Mouse (Mus musculus): ENCODE results near the gene Eif4ebp2.

Gene Eif4ebp2

DNA sequence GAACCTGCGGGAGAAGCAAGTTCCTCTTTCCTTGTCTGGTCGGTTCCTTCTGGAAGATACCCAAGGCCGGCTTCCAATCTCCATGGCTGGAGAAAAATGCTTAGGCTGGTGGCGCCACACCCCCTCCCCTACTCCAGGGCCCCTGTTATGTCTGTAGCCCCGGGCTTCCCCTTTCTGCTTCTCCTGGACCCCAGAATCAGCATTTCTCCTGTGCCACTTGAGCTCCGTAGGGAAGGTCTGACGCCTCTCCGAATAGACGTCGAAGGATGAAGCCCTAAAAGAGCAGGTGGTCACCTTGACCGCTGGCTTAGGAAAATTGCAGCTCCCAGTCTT, 68.8 kb downstream of the Eif4ebp2 start:
- DNase-seq (ENCODE audit: low read depth in 1 of 2, low spot score in 2 of 2) = no peak

DNA sequence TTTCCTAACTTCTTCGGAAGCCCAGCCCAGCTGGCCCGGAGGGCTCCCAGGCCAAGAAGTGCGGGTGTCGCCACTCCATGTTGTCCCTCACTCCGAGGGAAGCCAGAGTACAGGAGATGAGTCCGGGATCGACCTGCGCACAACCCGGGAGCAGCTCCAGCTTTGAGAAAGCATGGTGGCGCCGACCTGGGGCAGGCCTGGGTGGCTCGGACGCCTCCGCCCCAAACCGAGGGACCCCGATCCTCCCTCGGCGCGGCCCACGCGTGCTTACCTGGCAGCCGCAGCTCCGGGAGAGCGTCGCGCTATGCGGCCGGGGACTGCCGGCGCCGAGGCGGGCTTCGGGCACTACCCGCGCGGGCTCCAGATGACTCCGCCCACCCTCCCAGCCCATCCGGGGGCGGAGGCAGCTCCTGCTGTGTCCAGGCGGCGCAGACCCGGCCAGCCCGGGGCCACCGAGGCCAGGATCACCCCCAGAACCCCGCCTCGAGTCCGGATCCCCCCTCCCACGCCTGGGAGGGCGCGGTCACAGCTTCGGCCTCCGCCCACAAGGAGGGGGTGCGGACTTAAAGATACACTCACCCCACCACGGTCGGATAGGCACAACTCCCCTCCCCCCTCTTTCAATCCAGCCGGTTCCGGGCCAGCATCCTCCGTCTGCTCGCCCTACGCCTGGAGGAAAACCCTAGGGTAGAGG, 69.3 kb downstream of the Eif4ebp2 start, which contains the start of gene Pald1:
TSS of gene Pald1 (minus strand) at position 510 of the 694 bp plus-strand sequence.
- no peak for DNase-seq (ENCODE audit: low read depth in 1 of 2, low spot score in 2 of 2)

DNA sequence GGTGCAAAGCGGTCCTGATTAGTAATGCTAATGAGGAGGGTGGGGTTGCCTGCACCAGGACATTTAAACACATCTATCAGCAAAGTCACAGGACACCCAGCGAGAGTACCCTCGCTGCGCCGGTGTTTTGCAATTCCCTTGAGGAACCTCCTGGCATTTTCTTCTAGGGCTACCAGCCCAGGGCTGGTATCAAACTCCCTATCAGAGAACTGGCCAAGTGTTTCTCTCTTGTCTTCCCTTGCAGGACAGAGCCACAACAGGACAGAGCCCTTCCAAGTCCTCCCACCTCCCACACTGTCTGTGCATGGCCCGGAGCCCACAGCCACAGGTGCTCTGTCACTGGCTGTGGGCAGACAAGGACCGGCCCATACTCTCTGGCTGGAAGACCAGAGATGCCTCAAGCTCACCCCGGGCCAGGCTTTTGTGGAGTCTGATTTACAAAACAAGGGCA, 70.2 kb downstream of the Eif4ebp2 start:
- DNase-seq (ENCODE audit: low read depth in 1 of 2, low spot score in 2 of 2) = no peak

DNA sequence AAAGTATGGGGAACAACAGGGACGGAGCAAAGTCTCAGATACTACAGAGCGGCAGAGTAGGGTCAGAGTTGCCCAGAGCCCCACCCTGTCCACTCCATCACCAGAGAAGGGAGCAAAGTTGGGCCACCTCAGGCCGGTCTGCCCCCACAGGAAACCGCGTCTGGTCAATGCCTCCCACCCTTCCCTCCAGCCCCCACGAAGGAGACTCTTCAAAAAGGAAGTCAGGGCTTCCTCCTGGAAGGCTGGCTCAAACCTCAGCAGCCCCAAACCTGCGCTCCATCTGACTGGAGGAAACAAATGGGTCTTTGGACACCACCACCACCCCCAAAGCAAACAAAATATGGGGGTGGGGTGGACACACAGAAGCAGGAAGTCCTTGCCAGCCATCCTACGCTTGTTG, 70.6 kb downstream of the Eif4ebp2 start:
- DNase-seq (ENCODE audit: low read depth in 1 of 2, low spot score in 2 of 2) = no peak

DNA sequence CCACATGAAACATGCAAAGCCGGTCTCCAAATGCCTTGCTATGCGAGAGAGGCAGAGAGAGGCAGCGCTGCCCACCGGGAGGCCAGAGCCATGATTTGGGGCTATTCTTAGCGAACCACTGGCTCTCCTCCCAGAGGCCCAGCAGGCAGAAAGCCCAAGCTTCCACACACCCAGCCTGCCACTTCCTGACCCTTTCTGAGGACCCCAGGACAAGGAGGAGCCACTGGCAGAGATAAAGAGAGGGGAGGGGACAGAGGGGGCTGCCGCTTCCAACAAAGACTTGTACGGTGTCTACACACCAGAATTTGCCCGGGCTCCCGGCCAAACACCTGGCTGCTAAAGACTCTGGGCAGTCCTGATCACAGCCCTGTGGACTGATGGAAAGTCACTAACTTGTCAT, 72.3 kb downstream of the Eif4ebp2 start:
- no peak for DNase-seq (ENCODE audit: low read depth in 1 of 2, low spot score in 2 of 2)

DNA sequence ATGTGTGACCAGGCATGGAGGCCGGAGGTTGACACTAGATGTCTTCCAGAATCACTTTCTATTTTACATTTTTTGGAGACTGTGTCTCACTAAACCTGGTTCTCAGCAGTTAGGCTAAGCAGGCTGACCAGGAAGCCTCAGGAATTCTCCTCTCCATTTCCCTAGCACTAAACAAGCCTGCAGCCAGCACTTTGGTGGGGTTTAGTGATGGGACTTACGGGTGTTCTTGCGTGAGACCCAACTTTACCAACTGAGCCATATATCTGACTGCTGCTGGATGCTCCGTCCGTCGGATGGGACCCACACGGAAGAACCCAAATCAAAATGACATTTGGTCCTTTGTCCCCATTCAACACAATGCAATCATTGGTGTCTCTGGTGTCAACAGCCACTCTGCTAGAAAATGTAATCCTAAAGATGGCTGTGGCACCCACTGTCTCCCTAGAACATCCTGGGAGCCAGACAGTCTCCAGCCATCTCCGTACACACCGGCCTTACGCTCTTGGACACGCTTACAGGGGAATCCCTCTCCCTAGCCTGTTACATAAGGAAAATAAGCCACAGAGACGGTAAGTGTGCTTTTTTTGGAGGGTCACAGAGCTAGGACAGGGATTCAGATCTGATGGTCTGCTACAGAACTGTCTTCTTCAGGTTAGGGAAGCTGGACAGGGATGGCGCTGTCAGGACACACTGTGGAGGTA, 73.0 kb downstream of the Eif4ebp2 start:
- no peak for DNase-seq (ENCODE audit: low read depth in 1 of 2, low spot score in 2 of 2)

DNA sequence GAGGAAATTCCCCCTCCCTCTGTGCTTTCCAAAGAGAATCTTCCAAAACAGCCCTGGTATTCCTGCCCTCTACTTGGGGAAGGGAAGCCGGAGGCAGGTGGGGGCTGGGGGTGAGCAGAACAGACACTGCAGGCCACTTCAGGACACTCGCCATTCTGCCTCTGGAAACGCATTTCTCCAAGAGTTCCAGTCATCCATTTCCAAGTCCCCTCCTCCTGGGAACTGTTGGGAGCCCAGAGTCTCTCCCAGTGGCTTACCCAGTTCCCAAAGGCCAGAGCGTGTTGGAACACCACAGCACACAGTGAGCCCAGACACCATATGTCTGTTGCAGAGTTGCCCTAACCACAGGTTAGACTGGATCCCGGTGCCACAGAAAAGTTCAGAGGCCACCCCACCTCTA, 73.8 kb downstream of the Eif4ebp2 start:
- no peak for DNase-seq (ENCODE audit: low read depth in 1 of 2, low spot score in 2 of 2)
